Mouse (Mus musculus) common myeloid progenitor, adult 5-6 weeks (primary cell): Measurements from ENCODE around the gene Thop1. TPM values are rescaled to one million over a fixed set of nuclear protein-coding genes. Genes with fewer than 3 reads are reported as not detected.

Experiments
- ATAC-seq: replicated peaks from 2 replicates; pipeline ENCODE4 v1.8.0; 2016; ENCODE audit warnings: low read depth, mild to moderate bottlenecking, moderate TSS enrichment, inconsistent platforms; ENCODE audit not compliant: poor library complexity, severe bottlenecking
- total RNA-seq: library from RNA; stranded (forward); fragments of 200-1000, 187-1606 nt; gene quantifications from 2 replicates; pipeline ENCODE4 v1.2.3, GENCODE M21; 2017

The Thop1 gene
- total RNA-seq, 1 experiment from 2014 or later, result 25.9 TPM

DNA sequence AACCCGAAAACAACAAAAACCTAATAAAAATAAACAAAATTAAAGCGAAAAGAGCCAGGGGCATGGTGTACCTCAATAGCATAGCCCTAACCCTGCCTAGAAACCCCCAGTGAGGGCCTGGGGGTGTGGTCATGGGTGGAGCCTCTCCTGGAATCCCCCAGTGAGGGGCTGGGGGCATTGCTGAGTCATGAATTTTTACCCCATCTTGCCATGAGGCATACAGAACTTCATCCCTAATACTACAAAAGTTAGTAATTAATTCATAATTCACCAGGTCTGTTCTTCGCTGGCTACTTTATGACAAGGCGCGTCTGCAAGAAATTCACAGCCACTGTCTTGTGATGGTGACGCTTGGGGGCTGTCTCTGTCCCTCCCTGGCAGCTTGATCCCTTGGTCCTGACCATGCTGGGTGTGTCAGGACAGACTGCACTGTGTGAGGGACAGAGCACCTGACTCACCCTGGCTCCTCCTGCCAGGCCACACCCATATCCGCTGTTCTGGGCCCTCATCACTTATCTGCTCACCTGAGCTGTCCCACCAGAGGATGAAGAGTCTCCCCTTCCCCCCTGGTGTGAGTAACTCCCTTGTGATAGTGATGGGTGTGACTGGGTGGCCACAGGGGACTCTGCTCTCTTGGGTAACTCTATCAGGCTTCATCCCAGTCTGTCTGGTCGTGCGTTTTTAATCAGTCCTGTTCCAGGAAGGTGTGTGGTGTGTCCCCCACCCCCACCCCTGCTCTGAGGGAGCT, 25.3 kb downstream of the Thop1 start:
- ATAC-seq, result no peak

DNA sequence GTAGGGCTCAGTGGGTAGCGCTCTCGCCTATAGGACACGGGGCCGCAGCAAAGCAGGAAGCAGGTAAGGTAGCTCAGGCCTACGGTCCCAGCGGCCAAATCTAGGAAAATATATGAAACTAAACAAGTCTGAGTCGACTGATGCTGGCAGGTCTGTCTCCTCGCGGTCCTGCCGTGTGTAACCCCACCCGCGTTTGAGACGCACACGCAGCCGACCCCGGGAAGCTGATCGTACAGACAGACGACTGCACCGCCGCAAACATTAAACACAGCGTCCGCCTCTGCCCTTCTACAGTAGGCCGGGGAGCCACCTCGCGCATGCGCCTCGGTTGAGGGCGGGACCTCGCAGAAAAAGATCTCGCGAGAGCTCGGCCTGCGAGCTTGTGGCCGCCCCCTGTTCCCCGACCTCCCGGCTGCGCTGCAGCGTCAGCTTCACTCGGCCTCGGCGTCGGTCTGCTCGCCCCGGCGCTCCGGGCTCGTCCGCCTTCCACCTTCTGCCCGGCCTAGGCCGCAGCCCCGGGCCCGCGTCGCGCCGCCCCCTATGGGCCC, 35.8 kb downstream of the Thop1 start, which contains the start of gene Map2k2:
Map2k2 (plus strand) TSS at position 351 of the 548 bp plus-strand sequence.
- ATAC-seq, result peak; percentile 84

DNA sequence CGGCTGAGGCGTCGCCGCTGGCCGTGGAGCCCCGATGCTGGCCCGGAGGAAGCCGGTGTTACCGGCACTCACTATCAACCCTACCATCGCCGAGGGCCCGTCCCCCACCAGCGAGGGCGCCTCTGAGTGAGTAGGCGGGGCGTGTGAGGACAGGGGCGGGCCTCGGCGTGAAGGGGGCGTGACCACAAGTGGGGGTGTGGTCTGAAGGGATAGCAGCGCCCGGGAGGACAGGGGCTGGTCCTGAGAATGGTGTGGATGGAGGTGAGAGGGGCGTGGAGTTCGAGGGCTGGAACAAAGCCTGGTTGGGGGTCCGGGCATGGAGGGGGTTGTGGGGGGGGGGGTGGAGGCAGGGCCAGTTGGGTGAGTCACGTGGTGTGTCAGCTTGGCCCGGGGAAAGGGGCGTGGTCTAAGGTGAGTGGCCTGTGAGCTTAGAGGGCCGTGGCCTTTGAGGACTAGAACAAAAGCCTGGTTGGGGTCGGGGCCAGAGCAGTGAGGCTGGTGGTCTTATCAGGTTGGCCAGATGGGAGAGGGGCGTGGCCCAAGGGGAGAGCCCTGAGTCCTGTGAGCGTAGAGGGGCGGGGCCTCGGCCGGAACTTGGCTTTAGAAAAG, 36.4 kb downstream of the Thop1 start:
- peak; percentile 78 for ATAC-seq

DNA sequence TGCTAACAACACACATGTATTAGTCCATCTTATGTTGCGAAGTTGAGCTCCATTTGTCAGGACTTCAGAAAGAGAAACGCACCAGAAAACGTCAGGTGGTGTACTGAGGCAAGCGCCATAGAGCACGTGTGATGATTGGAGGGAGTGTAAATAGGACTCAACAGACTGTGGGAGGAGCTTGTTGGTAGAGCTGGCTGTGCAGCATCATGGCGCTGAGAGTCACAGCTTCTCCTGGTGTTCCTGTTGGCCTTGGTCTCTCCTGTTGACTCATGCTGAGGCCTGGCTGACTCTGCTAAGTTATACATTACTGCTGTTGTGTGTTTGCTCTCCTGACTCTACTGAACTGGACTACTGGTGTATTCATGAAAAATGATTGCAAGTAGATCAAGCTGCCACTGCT, 43.1 kb downstream of the Thop1 start:
- ATAC-seq, result no peak

DNA sequence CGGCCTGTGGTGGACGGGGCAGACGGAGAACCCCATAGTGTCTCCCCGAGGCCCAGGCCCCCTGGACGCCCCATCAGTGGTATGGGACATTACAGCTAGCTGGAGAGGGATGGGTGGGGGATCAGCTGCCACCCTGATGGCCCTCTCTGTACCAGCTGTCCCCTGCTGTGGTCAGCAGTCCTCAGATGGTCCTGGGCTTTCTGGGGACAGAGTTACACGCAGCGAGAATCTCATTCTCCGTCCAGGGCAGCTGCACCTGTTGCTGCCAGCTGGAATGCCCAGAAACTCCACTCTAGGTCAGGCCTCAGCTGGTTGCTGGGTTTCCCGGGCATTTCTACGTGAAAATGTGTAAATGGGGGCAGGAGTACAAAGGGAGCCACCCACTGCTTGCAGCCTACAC, 49.8 kb downstream of the Thop1 start:
- ATAC-seq, result no peak

DNA sequence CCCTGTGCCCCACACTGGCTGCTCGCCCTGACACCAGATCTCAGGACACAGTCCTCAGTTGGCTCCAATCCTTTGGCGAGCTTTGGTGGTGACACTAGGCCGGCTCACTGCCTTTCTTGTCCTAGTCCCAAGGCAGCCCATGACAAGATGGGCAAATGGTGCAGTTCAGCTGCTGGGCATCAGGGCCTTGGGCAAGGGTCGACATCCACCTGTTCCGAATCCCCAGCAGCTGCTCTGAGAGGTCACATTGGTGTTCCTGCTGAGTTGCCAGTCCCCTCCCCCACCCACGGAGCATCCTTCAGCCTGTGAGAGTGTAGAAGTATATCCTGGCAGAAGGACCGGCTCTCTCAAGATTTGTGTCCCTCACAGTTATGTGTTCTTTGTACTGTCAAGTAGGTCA, 50.8 kb downstream of the Thop1 start:
- no peak for ATAC-seq

DNA sequence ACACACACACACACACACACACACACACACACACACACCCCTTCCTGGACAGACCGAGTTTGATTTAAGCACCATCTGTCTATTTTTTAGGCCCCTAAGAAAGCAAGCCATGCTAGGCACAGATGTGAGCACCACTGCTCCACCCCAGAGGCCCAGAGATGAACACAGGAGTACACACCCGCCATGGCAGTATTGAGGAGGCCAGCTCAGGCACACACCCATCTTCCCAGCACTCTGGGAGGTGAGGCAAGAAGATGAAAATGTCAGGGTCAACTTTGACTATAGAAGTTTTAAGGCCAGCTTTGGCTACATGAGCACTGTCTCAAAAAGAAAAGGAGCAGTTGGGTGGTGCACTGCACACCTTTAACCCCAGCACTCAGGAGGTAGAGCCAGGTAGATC, 53.1 kb downstream of the Thop1 start:
- no peak for ATAC-seq

DNA sequence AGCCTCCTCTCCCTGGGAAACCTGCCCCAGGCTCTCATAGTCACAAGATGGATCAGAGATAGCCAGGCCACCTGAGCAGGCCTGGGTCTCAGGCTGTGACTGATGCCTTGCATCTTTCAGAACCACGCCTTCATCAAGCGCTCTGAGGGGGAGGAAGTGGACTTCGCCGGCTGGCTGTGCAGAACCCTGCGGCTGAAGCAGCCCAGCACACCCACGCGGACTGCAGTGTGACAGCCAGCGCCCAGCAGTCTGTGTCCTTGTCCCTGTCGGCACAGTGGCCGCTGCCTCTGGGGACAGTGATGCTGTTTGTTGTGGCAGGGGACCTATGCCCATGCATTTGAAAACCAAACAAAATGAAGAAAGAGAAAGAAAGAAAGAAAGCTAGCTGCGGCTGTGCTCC, 53.7 kb downstream of the Thop1 start:
- no peak for ATAC-seq

Other genes with a start within 250 kb of the Thop1 start
- 288 TPM in 2 replicates for gene Oaz1, start 243.4 kb upstream of the Thop1 start, total RNA-seq
- gene Lingo3, start 226.0 kb upstream of the Thop1 start, total RNA-seq, result 0.05 TPM in 1 of 2 replicates, not detected in the other
- gene Lsm7, start 214.8 kb upstream of the Thop1 start, total RNA-seq, result 398 and 403 TPM in 2 replicates
- 29.8 and 37.1 TPM in 2 replicates for gene Sppl2b, start 214.8 kb upstream of the Thop1 start, total RNA-seq
- gene Tmprss9, start 198.2 kb upstream of the Thop1 start, total RNA-seq, result not detected in 2 replicates
- gene Timm13, start 169.1 kb upstream of the Thop1 start, total RNA-seq, result 40.2 and 52.3 TPM in 2 replicates
- 44.0 and 46.6 TPM in 2 replicates for gene Lmnb2, start 151.8 kb upstream of the Thop1 start, total RNA-seq
- gene Gadd45b, start 140.0 kb upstream of the Thop1 start, total RNA-seq, result 6.9 and 7.5 TPM in 2 replicates
- gene Gng7, start 55.1 kb upstream of the Thop1 start, total RNA-seq, result 0.18 and 2.2 TPM in 2 replicates
- gene Diras1, start 44.4 kb upstream of the Thop1 start, total RNA-seq, result not detected in 2 replicates
- gene Slc39a3, start 32.6 kb upstream of the Thop1 start, total RNA-seq, result 4.1 and 5.5 TPM in 2 replicates
- gene Sgta, start 9.9 kb upstream of the Thop1 start, total RNA-seq, result 41.4 and 43.1 TPM in 2 replicates
- gene Creb3l3, start 28.8 kb downstream of the Thop1 start, total RNA-seq, result 0.18 and 0.58 TPM in 2 replicates
- gene Map2k2, start 35.9 kb downstream of the Thop1 start, total RNA-seq, result 56.2 and 61.8 TPM in 2 replicates
- gene Zbtb7a, start 65.2 kb downstream of the Thop1 start, total RNA-seq, result 13.1 and 14.5 TPM in 2 replicates
- 8.4 and 17.5 TPM in 2 replicates for gene Pias4, start 97.9 kb downstream of the Thop1 start, total RNA-seq
- 1,623 and 1,948 TPM in 2 replicates for gene Eef2, start 106.6 kb downstream of the Thop1 start, total RNA-seq
- 14.3 and 29.8 TPM in 2 replicates for gene Dapk3, start 113.0 kb downstream of the Thop1 start, total RNA-seq
- gene 4930442H23Rik, start 113.8 kb downstream of the Thop1 start, total RNA-seq, result not detected in 2 replicates
- not detected in 2 replicates for gene Nmrk2, start 132.0 kb downstream of the Thop1 start, total RNA-seq
- not detected in 2 replicates for gene Atcay, start 160.8 kb downstream of the Thop1 start, total RNA-seq
- 0.19 TPM in 1 of 2 replicates, not detected in the other for gene Zfr2, start 163.1 kb downstream of the Thop1 start, total RNA-seq
- gene Matk, start 182.9 kb downstream of the Thop1 start, total RNA-seq, result 19.7 and 20.3 TPM in 2 replicates
- 132 and 198 TPM in 2 replicates for gene Mrpl54, start 196.9 kb downstream of the Thop1 start, total RNA-seq
- 12.1 and 14.5 TPM in 2 replicates for gene Apba3, start 196.9 kb downstream of the Thop1 start, total RNA-seq
- 3.5 and 4.4 TPM in 2 replicates for gene Tjp3, start 221.5 kb downstream of the Thop1 start, total RNA-seq
- gene Pip5k1c, start 222.9 kb downstream of the Thop1 start, total RNA-seq, result 24.4 and 36.8 TPM in 2 replicates